Mouse (Mus musculus) cerebral cortex, adult 2 months (tissue): ENCODE data around the gene Vapb.

Experiments
- WGBS: fragments of 180-500 bp; shearing (Covaris S2); methylation state at CpG from one replicate; pipeline ENCODE4 v1.1.7; 2018; 5-methylcytosine and 5-hydroxymethylcytosine counted together

Vapb gene

DNA sequence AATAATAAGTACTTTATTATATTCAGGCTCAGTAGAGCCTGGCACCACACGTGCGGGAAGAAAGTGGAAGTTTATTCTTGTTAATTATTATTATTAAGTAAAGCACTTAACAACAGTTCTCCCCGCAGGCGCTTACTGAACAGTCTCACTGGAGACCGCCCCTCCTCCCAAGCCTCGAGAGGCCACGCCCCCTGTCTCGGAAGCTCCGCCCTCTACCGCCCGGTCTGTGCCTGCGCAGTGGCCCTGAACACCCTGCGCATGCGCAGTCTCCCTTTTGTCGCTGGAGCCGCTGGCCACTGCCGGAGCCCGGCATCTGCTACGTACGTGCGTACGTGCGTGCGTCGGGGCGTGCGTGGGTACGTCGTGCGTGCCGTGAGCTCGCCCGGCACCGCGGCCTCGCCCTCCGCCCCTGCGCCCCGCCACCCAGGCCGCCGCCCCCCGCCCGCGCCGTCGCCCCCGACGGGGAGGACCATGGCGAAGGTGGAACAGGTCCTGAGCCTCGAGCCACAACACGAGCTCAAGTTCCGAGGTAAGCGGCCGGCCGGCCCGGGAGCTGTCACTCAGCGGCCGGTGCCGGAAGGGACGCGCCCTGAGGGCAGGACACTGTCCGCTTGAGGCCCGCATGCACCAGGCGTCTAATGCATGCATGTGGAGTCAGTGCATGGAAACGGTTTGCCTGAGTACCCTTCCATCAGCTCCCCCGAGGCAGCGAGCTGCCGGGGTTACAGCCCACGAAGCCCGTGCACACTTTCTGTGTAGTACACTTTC is at the start of gene Vapb:
Gene Vapb (plus strand): TSS at position 290 of the 768 bp plus-strand sequence.
- under 1% methylated on average over 70 of the region's 70 CpGs for WGBS

- WGBS = 65% methylated on average over 6 of the region's 6 CpGs
These were observed 45.6 kb upstream of the Vapb start for GRCm38 (mm10) chr2:173691748-173692147.

DNA sequence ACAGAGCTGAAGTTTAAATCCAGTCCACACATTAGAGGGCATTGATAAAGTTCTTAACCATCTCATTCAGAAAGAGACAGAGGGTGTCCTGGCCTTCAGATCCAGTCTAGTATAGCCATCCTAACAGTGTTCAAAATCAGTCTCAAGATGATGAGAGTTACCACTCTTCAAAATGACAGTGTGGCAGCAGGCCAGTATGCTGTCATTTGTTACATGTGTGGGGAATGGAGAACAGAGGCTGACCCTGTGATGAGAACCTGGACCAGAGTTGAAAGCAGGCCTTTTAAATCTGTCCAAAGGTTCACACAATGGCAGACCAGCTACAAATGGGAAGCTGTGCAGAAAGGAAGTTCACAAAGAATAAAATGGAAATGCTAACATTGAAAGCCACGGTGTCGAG is 44.6 kb upstream of the Vapb start:
- WGBS = 71% methylated on average over 2 of the region's 2 CpGs

DNA sequence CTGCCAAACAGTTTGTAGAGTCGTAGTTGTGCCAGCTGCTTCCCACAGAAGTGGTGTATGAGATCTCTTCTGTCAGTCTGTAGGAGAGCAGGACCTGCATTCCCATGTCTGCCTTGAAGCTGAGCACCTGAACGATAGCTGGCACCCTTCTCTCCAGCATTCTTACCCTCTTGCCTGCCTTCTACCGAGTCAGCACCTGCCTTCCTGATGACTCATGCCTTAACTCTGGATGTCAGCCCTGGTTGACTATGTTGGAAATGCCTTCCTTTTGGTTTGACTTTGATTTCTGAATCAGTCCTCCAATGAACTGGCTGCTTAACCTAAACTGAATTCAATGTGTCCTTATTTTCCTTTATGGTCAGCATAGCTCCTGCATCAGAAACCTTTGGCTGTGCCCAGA is 38.5 kb upstream of the Vapb start:
- 50% methylated on average over 3 of the region's 3 CpGs for WGBS

DNA sequence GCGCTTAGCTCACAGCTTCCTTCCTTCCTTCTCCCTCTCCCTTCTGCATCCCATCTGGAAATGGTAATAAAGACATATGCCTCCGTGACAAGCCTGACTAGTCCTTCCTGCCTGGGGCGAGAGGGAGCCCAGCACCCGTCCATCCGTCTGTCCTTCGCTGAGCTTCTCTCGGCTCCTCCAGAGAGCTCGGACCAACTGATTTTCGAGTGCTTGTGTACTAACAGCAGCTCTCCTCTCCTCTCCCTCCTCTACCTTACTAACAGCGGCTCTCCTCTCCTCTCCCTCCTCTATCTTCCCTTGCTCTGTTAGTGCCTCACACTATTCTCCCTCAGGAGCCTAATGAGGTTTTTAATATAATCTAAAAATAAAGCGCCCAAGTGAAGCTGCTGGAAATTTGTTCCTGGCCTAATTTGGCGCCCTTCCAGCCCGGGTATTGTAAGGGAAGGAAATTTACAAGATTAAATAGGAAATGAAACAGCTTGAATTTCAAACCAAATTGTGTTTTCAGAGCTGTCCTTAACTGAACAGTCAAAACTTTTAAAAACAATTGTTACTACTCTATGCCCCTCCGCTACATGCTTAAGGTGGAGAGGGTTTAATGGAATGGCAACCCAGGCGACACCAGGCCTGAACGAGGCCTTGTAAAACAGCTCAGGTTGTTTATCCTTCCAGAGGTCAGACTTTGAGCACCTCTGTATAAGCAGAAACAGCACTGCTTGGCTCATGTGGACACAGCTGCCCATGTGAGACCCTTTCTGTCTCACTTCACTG is 35.0 kb upstream of the Vapb start:
- 61% methylated on average over 16 of the region's 16 CpGs for WGBS

DNA sequence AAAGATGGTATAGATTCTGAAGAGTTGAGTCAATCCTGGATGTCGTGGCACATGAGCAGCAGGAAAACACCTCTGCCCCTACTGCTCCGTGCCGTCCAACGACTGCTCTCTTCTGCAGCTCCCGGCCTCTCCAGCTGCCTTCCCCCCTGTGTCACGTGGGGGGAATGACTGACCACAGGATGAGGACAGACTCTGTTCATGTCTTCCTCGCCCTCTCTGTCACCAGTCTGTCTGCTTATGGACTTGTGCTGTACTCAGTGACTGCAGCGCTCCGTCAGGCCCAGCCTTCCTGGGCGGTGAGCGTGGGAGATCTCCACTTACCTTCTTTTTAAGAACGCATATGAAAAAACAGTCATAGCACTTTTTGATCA is 34.5 kb upstream of the Vapb start:
- WGBS = 84% methylated on average over 12 of the region's 12 CpGs

GRCm38 (mm10) chr2:173705827-173706551 is 31.3 kb upstream of the Vapb start:
- 80% methylated on average over 15 of the region's 15 CpGs for WGBS

DNA sequence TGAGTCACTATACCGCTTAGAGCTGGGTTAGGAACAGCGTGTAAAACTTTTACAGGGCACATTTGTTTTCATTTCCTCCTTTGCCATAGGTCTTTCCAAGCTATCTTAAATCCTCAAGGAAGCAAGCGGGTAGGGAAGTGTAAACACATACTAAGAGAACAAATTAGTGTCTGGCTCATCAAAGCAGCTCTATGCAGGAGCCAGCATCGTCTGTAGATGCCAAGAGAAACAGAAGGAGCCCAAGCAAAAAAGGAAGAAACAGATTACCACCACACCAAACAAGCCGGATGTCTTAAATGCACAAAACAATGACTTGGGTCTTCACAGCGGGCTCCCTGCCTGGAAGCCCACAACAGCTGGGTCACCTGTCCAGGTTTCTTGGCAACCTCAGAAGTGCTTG is 27.1 kb upstream of the Vapb start:
- 39% methylated on average over 6 of the region's 6 CpGs for WGBS

DNA sequence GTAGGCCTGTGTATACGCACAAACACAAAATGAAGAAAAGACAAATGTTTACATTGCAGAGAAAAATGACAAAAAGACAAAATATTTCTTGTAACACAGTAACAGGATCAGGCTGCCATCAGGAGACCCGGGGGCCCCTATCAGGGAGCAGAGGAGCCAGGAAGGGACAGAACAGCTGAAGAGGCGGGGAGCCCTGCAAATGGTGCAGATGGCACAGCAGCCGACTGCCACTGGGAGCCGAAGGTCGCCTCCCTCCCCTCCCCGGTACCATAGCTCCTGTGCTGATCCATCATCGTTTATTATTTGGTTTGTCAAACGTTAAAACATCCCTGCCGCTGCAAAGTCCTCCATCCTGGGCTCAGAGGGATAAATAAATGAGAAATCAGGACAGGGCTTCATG is 24.7 kb upstream of the Vapb start:
- 79% methylated on average over 10 of the region's 10 CpGs for WGBS

GRCm38 (mm10) chr2:173713241-173713640 is 24.1 kb upstream of the Vapb start:
- 87% methylated on average over 4 of the region's 4 CpGs for WGBS

GRCm38 (mm10) chr2:173714620-173715218 is 22.6 kb upstream of the Vapb start:
- 77% methylated on average over 8 of the region's 8 CpGs for WGBS

DNA sequence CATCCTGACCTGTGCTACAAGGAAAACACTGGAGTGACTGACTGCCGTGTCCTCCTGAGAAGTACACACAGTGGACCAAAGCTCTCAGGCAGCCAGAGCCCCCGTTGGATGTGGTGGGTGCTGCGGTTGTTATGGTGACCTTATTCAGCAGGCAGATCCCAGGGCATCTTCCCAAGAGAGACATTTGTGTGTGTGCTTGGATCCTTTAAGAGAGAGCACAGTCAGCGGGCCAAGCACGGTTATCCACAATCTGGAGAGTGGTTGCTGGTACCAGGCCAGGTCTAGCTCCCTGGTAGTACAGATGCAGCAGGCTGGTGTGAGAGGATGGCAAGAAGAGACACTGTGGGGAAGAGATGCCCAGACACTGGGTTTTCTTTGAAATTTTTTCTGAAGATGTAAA is 20.3 kb upstream of the Vapb start:
- WGBS = 52% methylated on average over 5 of the region's 5 CpGs

- WGBS = 93% methylated on average over 6 of the region's 7 CpGs
These were observed 18.2 kb upstream of the Vapb start, which contains the start of gene 1700010B08Rik for GRCm38 (mm10) chr2:173719115-173719514. 1700010B08Rik (plus strand) TSS chr2:173719415.

GRCm38 (mm10) chr2:173722251-173722857 is 15.0 kb upstream of the Vapb start:
- WGBS = 54% methylated on average over 11 of the region's 11 CpGs

DNA sequence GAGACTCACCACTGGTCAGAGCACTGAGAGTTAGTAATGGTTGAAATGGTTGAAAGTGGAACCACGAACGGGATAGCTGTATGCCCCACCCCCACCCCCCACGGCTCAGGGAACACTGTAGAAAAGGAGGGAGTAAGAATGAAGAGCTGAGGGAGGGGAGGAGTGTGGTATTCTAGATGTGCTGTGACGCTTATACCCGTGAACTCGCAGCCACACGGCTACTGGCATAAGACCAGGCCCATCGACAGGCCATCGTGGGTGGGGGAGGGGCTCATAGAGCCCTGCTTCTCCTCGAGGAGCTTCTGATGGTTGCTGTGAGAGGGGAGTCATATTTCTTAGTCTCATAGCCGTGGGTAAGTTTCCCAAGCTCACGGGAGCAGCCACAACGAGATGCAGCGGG is 12.9 kb upstream of the Vapb start:
- 58% methylated on average over 14 of the region's 14 CpGs for WGBS

DNA sequence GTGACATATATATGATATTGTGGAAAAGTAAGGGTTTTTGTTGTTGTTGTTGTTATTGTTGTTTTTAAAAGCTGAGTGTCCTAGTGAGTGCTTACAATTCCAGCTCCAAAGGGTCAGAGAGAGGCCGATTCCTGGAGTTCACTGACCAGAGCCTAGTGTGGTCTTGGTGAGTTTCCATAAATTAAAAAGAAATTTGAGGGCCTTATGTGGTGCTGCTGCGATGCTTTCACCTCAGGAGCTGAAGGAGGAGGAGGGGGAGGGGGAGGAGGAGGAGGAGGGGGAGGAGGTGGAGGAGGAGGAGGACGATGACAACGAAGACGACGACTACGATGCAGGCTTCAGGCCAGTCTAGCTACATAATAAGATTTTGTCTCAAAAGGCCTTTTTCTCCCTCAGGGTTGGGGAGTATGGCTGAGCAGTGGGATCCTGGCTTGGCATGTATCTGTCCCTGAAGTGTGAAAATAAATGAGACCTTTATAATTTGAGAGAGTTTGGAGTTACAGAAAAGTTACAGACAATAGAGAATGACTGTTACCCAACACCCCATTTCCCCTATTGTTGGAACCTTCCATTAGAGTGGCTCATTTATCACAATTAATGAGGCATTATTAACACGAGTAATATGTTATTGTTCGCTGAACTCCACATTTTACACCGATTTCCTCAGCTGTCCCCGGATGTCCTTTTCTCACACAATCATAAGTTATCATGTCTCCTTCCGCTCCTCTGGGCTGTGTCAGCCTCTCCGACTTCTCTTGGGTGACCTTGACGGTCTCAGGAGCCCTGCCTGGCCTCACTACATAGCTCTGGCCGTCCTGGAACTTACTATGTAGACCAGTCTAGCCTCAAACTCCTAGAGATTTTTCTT is 12.1 kb upstream of the Vapb start:
- 69% methylated on average over 15 of the region's 15 CpGs for WGBS

- WGBS = 99% methylated on average over 4 of the region's 4 CpGs
These were observed 11.5 kb upstream of the Vapb start for GRCm38 (mm10) chr2:173725819-173726218.

DNA sequence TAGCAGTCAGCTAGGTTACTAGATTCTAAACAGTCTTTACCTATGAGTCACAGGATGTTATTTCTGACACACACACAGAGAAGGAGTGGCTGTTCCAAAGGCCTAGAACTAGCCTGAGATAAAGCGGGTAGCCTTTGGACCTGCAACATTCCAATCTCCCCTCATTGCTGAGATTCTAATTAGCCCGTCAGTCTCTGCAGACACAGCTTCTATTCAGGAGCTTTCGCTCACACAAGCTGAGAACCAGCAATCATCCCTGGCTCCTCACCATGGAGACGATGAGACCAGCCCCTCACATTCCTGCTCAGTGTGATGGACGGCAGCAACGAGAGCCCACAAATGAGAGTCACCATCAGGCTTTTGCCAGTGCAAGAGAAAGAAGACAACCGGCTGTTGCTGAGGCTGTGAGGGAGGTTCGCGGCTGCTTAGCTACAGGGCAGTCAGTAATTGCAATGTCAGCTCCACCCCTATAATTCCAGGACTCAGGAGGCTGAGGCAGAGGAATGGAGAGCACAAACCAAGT is 6.8 kb upstream of the Vapb start:
- WGBS = 36% methylated on average over 9 of the region's 9 CpGs

DNA sequence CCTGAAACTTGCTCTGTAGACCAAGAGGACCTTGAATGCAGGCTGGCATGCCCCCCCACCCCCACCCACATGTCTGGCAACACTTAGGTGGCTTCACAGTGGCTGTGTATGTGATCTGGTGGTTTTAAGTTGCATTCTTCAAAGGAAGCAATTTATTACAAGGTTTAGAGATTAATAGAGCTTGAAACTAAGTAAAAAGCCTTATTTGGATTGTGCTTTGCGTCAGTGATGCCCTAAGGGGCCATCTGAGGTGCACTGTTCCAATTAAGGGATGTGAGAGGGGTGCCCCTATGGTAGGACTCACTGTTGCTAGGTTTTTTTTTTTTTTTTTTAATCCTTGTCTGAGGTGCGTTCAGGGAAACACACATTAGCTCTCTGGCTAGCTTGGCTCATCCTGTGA is 2.9 kb upstream of the Vapb start:
- 57% methylated on average over 2 of the region's 2 CpGs for WGBS

GRCm38 (mm10) chr2:173738232-173738631 is 921 bp downstream of the Vapb start:
- 87% methylated on average over 9 of the region's 9 CpGs for WGBS
